Mouse (Mus musculus) cerebellum, adult 8-10 months (tissue): ENCODE measurements around the gene Krt79.

Source experiments
- DNase-seq: peaks from one replicate; pipeline ENCODE4 v3.0.0; 2022

The Krt79 gene

DNA sequence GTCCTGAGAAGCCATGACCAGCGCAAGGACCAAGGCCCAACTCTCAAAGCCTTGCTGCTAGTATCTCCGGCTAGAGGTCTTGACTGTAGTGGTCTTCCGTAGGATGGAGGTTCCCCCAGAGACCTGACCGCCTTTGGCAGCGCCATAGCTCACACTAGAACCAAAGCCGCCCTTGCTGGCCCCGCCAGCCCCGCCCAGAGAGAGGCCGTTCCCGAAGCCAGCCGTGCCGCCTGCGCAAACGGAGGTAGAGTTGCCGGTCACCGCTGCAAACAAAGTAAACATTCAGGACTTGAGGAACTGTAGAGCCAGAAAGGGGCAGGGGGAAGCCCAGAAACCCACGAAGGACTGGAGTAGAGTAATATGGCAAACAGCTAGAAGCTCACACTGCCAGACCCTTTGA lies 10.5 kb downstream of the Krt79 start:
- no peak for DNase-seq

DNA sequence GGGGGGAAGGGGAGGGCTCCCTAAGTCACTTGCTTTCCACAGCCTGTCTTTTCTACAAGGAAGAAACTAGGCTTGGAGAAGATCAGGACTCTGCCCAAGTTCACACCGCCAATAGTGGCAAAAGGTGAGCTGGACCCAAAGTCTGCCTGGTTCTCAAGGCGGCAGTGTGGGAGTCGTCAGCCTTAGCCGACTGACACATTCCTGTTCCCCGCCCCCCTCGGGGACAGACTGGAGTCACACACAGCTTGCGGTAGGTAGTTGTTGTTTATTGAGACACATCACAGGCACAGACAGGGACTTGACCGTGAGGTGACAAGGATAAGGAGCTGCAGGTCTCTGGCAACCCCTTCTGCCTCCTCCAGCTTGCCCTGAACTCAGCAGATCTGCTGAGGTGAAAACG lies 11.0 kb downstream of the Krt79 start:
- DNase-seq: no peak

DNA sequence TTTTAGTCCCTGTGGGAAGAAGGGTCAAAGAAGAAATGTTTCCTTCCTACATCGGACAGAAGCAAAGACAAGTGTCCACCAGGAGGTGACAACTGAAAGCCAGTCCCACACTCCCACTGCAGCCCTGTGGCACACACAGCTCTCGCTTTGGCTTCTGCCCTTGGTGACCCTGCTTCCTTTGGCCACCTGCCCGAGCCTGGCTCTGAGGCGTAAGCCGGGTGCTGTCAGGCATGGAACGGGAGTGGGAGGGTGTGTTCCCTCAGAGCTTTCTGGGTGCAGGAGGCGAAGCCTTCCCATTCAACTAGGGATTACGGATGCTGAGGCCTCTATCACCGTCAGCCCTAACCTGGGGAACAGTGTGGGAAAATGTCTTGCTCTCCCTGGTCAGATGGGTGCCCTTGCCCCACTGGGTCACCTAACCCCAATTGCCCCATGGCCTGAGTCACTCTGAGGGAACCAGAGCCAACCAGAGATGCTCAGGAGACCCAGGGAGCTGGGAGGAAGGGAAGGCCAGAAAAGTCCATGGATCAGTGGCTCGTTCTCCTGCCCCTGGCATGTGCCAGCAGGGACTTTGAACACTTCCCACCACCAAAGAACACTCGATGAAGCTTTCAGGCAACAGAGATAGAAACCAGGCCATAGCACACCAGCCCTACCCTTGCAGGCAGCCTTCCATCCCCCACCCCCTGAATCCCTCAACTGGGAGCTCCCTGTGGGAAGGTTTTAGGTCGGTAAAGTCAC lies 12.6 kb downstream of the Krt79 start:
- no peak for DNase-seq

DNA sequence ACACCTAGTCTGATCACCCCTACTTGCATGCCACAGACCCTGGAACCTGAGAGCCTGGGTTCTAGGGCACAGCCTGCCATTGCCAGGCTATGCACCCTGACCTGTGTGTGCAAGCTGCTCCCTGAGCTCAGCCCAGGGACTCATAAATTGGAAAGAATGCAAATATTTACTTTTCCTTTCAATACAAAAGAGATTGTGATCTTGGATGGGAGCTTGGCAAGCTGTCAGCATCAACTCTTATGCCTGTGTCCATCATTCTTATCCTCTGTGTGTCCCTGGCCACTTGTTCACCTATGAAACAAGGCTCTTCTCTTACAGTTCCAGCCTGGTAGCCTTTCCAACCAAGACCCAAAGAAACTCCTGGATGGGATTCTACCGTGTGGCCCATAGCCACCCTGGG lies 15.1 kb downstream of the Krt79 start:
- no peak for DNase-seq

DNA sequence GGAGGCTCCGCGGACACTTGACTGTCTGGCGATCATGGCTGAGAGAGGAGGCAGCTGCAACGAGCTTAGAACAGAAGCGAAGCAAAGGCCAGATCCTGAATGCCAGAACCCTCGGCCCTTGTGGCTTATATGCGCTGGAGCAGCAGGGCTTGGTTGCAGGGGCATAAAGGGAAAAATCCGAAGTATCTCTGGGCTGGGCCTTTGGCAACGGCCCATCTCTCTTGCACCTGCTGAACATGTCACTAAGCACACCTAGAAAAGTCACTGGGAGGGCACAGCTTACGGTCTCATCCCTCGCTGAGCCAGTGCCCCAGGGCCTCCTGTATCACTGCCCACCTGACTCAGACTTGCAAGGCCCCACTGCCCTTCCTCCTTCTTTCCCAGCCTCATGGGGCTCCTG lies 15.5 kb downstream of the Krt79 start, which contains the start of gene Krt4:
Krt4 (minus strand) TSS at position 101 of the 400 bp plus-strand sequence.
- no peak for DNase-seq

DNA sequence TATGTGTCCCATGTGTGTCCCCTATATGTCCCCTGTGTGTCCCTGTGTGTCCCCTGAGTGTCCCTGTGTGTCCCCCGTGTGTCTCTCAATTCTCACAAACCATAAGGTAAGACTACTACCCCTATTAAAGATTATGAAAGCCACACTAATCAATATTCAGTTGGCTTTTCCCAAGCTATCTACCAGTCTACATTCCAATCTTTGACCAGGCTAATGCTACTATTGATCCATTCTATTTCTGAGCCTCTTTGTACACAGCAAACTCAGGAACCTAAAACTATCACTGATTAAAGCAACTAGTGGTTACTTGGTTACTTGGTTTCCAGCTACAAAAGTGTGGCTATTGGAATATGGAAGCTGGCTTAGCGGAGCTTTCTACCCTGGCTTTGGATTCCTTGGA lies 17.8 kb downstream of the Krt79 start:
- DNase-seq: no peak

DNA sequence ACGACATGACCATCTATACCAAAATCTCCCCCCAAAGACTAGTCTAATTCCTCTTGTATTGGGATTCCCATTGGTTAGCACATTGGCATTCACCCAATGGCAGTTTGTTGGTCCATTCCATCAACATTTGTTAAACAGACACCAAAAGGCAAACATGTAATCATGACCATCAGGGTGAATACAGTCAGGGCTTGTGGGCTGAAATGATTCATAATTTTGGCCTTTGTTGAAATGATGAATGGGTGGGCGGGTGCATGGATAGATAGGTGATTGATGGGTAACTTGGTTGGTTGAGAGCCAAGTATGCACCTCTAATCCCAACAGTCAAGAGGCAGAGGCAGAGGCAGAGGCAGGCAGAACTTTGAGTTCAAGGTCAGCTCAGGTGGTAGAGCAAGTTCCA lies 24.1 kb downstream of the Krt79 start:
- DNase-seq: no peak

DNA sequence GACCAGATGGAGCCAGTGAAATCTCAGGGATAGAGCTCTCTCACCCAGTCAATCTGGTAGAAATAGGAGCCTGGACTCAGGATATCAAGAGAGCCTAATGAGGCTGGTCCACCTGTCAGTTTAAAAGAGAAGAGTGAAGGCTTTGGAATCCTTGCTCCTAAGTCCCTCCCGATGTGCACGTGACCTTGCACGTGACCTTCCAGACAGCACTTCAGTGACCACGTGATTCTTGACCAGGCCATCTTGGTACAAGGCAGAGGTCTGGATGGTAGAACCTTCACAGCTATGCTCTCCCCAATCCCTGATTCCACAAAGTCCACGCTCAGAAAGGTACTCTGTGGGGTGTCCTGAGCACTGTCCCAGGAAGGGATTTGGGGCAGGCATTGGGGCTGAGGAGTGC lies 35.3 kb downstream of the Krt79 start:
- no peak for DNase-seq

DNA sequence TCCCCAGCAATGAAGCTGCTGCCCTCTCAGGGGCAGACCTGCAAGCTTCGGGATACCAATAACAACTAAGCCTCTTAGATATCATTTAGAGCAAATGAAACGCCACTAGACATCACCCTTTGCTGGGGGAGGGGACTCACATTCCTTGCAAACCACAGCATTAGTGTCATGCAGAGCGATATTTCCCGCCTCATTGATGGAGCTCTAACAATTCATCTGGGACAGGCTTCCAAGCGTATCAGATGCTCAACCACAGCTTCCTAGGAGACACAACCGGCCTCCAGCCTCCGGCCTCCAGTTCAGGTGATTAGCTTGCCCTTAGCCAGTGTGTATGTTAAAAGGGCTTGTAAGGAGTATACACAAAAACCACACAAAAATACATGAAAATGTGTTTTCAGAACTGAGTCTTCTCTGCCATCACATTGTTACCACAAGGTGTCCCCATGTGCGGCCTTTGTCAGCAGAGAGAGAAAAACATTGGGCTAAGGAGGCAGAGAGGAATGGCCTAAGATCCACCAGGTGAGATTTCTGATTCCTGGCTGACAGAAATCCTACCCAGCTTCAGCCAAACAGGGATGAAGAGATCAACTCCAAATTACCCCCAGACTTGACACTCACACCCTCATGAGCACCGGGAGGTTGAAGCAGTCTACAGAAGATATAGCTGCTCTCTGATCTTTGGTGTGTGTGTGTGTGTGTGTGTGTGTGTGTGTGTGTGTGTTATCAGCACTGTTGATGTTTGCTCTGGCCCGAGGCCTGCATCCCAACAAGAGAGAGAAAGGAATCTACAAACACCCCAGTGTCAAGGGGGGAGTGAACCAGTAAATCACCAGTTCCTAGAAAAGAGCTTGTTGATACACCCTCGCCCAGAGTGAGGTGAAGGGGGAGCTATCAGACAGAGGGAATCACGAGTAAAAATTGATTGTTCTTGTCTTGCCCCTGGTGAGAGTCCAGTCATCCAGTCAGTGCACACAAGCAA lies 37.7 kb downstream of the Krt79 start:
- no peak for DNase-seq

DNA sequence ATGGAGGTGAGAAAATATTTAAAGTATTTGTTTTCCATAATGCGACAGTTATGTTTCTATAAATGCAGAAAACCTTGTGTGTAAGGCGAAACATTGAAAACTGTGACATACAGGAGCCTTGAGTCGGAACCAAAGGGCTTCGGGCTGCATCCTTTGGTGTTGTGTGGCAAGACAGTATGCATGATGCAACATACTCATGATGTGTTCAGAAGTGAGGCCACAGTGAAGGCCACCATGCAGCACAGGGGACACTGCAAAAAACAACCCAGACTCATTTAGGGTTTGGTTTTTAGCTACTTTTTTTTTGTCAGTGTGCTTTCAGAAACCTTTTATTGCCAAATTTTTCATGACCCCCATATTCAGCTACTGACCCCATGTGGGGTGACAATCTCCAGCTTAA lies 44.9 kb downstream of the Krt79 start:
- no peak for DNase-seq

DNA sequence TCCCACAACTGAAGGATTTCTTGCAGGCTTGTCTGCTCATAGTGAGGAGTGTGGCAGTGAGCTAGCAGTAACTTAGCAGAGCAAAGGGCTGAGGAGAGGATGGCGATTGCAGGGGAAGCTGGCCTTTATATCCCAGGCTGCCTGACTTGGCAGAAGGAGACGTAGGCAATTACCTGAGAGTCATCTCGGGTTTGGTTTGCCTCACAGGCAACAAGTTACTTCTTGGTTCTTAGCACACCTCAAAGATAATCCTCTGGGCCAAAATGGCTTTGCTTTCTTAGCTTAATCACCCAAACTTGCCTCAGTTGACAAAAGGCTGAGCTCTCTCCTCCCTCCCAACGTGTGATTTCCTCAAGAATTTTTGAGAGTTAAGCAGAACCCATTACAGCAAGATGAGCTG lies 47.3 kb downstream of the Krt79 start, which contains the start of gene Krt76:
Krt76 (minus strand) TSS at position 101 of the 400 bp plus-strand sequence.
- DNase-seq: no peak

DNA sequence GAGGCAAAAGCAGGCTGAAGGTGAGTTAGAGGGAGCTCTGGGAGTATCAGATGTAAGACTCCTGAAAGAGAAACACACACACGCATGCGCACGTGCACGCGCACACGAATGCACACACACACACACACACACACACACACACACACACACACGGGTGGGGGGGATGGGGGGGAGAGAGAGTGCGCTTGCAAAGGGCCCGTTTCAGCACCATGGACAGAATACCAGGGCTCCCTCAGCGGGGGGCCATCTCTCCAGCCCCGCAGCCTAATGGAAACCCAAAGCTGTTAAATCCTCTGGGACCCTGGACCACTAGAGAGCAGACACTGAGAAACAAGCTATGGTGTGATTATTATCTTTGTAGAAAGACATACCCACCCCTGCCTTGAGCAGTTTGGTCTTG lies 60.3 kb downstream of the Krt79 start:
- DNase-seq: no peak
